Mouse (Mus musculus) gastrocnemius, postnatal 36 days (tissue): ENCODE results near the gene Best3. TPM values are rescaled to one million over a fixed set of nuclear protein-coding genes. Genes with fewer than 3 reads are reported as not detected.

Experiments
- DNase-seq, 2 experiments: peaks; one replicate each; pipeline ENCODE4 v3.0.0; 2022
- intact Hi-C: fragments of 180-260 bp; cut with DNase I; formaldehyde crosslinking; loops from one replicate; pipeline ENCODE4 v1.15.1; 2025
- long read RNA-seq, 2 experiments: library from polyadenylated mRNA; stranded (forward); transcript quantifications; one replicate each; pipeline ENCODE4 v2.0.0; 2021
- total RNA-seq, 2 experiments: library from RNA; stranded (reverse); gene quantifications; 2 replicates each; pipeline ENCODE4 v1.2.3; 2021

The Best3 gene
- total RNA-seq = 10 to 100 TPM; 20.9 to 24.3 TPM
- long read RNA-seq, experiment 1, partial matches to known transcripts = 0 of 1 reads
- long read RNA-seq, experiment 1, other reads (novel, unspliced or antisense) = 1 of 1 reads
- long read RNA-seq, experiment 2, partial matches to known transcripts = 0 of 1 reads
- long read RNA-seq, experiment 2, other reads (novel, unspliced or antisense) = 1 of 1 reads

GRCm38 (mm10) chr10:116986264-116987082 lies at the start of gene Best3:
TSS of gene Best3 (plus strand) at chr10:116986314.
- no peak for DNase-seq
- intact Hi-C loops = no loop called here

GRCm38 (mm10) chr10:116943025-116943424 lies 43.1 kb upstream of the Best3 start:
- intact Hi-C loops = no loop called here

GRCm38 (mm10) chr10:116944144-116944543 lies 42.0 kb upstream of the Best3 start:
- no peak for DNase-seq
- intact Hi-C loops = no loop called here

More at GRCm38 (mm10) chr10:116943025-116943424, 43.1 kb upstream of the Best3 start:
- DNase-seq = no peak

- intact Hi-C loops = no loop called here
- DNase-seq = no peak
Measured at GRCm38 (mm10) chr10:116944940-116945339, 41.2 kb upstream of the Best3 start.

GRCm38 (mm10) chr10:116948414-116948813 lies 37.7 kb upstream of the Best3 start:
- intact Hi-C loops = no loop called here
- no peak for DNase-seq

GRCm38 (mm10) chr10:116949111-116950008 lies 36.8 kb upstream of the Best3 start:
- intact Hi-C loops = no loop called here
- DNase-seq = no peak

- DNase-seq = peak; percentile 83 to 84
- intact Hi-C loops = no loop called here
Measured at GRCm38 (mm10) chr10:116950009-116950769, 35.9 kb upstream of the Best3 start, which contains the start of gene Rab3ip. TSS of gene Rab3ip (minus strand) at chr10:116950769.

- no peak for DNase-seq
- intact Hi-C loops = no loop called here
Measured at GRCm38 (mm10) chr10:116950886-116951285, 35.2 kb upstream of the Best3 start.

GRCm38 (mm10) chr10:116955191-116955590 lies 30.9 kb upstream of the Best3 start:
- intact Hi-C loops = no loop called here

GRCm38 (mm10) chr10:116956483-116957158 lies 29.5 kb upstream of the Best3 start:
- DNase-seq = no peak
- intact Hi-C loops = no loop called here

More at GRCm38 (mm10) chr10:116955191-116955590, 30.9 kb upstream of the Best3 start:
- no peak for DNase-seq

GRCm38 (mm10) chr10:116957867-116958551 lies 28.1 kb upstream of the Best3 start:
- intact Hi-C loops = no loop called here
- no peak for DNase-seq

- DNase-seq = no peak
- intact Hi-C loops = no loop called here
Measured at GRCm38 (mm10) chr10:116962152-116962551, 24.0 kb upstream of the Best3 start.

GRCm38 (mm10) chr10:116962803-116963202 lies 23.3 kb upstream of the Best3 start:
- no peak for DNase-seq
- intact Hi-C loops = no loop called here

- DNase-seq = no peak
- intact Hi-C loops = no loop called here
Measured at GRCm38 (mm10) chr10:116964084-116964483, 22.0 kb upstream of the Best3 start.

- intact Hi-C loops = no loop called here
- no peak for DNase-seq
Measured at GRCm38 (mm10) chr10:116964571-116964970, 21.5 kb upstream of the Best3 start.

- intact Hi-C loops = no loop called here
- DNase-seq = no peak
Measured at GRCm38 (mm10) chr10:116965297-116965696, 20.8 kb upstream of the Best3 start.

GRCm38 (mm10) chr10:116966065-116966464 lies 20.0 kb upstream of the Best3 start:
- intact Hi-C loops = no loop called here
- DNase-seq = no peak

GRCm38 (mm10) chr10:116968741-116969140 lies 17.4 kb upstream of the Best3 start:
- intact Hi-C loops = no loop called here
- no peak for DNase-seq

- intact Hi-C loops = no loop called here
- no peak for DNase-seq
Measured at GRCm38 (mm10) chr10:116972509-116972908, 13.6 kb upstream of the Best3 start, which contains the start of gene Gm10271. TSS of gene Gm10271 (minus strand) at chr10:116972609.
